Mouse (Mus musculus) right cerebral cortex, postnatal 10 days (tissue): ENCODE results near the gene Polr2e.

Experiments
- DNase-seq, 2 experiments: peaks; one replicate each; pipeline ENCODE4 v3.0.0; 2021; ENCODE audit warnings: low spot score in 2 of 2

Gene Polr2e

DNA sequence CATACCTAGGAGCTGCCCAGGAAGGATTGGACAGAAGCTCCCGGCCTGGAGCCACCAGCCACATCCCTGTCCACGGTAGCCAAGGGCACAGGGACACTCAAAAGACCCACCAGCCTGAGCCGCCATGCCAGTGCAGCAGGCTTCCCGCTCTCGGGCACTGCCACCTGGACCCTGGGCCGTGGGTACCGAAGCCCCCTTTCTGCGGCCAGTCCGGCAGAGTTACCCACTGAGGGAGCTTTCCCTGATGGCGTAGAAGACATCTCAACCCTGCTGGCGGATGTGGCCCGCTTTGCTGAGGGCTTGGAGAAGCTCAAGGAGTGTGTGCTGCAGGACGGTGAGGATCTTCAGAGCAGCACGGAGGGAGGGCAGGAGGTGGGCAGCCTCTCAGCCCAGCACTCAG lies 21.8 kb downstream of the Polr2e start:
- no peak for DNase-seq

DNA sequence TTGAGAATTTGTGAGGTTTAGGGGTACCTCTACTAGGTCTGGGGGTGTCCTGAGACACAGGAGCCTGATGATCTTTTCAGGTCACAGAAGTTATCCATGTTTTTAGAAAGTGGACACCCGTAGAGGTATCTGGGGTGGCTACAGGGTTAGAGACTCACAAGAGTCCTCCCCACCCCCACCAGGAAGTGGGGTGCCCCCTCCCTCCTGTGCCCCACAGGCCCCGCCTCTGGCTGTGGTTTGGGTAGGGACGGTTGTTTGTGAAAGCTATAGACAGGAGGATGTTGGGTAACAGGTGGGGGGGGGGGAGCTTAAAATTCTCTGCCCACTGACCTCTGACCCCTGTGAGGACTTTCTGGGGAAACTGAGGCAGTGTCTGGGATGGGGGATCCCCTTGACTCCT lies 22.2 kb downstream of the Polr2e start:
- DNase-seq: no peak

DNA sequence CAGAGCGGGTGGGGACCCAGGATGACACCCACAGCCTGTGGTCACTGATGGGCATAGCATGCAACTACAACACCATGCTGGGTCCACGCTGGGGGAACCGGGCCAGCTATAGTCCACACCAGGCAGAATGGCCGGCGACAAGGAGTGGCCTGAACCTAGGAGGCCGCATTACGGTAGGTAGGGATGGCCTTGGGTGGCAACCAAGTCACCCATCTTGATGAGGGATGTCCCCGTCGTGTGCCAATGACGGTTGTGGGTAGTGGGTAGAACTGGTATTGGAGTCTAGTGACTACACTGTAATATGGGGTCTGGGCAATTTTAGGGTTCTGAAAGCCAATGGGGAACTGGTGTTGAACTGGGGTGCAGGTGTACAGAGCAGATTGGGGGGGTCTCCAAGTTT lies 22.7 kb downstream of the Polr2e start:
- DNase-seq: no peak

DNA sequence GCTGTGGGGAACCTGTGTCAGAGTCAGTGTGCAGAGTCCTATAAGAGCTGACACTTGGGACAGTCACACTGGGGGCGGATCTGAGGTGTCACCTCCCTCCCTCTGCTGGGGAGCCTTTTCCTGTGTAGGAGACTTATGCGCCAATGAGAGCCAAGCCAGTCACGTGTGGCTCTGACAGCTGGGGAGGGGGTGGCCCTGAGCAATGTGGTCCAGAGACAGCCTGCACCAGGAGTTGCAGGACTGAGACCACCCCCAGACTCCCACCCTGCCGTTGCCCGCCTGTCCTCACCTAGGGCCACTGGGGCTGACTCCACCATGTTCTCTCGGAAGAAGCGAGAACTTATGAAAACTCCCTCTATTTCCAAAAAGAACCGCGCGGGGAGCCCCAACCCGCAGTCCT lies 23.1 kb downstream of the Polr2e start, which contains the start of gene Arhgap45:
Gene Arhgap45 (plus strand): TSS at position 143 of the 400 bp plus-strand sequence.
- peak in 1 of 2 experiments; percentile 64 for DNase-seq

DNA sequence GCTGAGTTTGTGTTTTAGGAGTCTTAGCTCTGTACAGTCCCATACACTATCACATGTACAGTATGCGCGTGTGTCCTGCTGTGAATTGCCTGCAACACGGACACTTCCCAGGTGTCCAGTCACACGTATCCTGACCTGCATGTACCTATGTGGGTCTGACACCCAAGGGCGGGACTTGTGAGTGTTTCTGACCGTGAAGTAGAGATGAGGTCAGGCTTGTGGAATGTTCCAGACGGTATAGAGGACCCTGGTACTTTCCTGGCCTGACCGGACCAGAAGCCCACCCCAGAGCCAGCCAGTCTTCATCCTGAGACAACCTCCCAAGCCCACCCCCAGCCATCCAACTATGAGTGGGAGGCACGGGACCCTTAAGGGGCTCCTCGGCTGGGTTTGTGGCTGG lies 24.0 kb downstream of the Polr2e start:
- no peak for DNase-seq

DNA sequence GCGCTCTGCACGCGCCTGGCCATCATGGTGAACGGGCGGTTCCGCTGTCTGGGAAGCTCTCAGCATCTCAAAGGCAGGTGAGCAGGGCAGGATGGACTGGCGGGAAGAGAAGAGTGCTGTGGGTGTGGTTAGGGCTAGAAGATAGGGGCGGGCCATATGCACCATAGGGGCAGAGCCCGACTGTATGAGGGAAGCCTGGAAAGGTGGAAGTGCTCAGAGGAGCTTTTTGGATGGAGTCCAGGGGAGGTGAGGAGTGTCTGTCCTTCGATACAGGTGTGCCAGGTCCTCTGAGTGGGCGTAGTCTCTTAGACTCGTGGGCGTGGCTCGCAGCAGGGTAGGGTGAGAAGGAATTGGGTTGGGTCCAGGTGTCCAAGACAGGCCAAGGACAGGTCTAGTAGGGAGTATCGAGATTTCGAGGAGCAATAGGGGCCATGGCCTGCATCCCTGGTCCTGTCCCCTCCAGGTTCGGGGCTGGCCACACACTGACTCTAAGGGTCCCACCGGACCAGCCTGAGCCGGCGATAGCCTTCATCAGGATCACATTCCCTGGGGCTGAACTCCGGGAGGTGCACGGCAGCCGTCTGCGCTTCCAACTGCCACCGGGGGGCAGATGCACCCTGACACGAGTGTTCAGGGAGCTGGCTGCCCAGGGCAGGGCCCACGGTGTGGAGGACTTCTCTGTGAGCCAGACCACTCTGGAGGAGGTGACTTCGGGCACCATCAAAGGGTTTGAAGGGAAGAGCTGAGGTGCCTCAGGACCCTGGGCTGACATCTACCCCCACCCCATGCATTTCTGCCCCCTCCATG lies 24.9 kb downstream of the Polr2e start:
- DNase-seq: no peak

DNA sequence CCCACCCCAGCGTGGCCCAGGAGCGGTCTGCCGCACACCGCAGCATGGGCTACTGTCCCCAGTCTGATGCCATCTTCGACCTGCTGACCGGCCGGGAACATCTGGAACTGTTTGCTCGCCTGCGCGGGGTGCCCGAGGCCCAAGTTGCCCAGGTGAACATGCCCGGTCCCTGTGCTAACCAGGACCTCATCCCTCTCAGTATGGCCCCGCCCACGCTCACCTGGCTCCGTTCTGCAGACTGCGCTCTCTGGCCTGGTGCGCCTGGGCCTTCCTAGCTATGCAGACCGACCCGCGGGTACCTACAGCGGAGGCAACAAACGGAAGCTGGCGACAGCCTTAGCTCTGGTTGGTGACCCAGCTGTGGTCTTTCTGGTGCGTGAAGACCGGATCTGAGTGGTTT lies 26.0 kb downstream of the Polr2e start:
- no peak for DNase-seq

DNA sequence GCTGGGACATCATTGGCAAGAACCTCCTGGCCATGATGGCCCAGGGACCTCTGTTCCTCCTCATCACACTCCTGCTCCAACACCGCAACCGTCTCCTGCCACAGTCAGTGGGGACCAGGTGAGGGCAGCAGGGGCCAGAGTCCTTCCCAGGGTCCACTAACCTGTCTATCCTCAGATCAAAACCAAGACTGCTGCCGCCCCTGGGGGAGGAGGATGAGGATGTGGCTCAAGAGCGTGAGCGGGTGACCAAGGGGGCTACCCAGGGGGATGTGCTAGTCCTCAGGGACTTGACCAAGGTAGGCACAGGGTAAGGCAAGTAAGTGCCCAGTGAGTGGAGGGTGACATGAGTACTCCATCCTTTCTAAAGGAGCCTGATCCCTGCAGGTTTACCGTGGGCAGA lies 27.9 kb downstream of the Polr2e start:
- DNase-seq: no peak

DNA sequence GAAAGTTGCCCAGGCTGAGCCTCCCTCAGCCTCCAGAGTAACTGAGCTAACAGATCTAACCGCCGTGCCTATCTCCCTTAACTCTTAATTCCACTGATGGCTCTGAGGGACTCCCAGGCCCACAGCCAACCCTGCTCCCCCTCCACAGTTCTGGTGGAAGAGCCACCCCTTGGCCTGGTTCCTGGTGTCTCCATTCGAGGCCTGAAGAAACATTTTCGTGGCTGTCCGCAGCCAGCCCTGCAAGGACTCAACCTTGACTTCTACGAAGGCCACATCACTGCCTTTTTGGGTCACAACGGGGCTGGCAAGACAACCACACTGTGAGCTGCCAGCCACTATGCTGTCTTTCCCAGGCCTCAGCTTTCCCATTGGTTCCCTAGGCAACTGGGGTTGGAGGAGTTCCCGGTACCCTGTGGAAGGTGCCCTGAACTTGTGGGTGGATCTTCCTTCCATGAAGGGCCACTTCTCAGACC lies 35.3 kb downstream of the Polr2e start:
- no peak for DNase-seq

DNA sequence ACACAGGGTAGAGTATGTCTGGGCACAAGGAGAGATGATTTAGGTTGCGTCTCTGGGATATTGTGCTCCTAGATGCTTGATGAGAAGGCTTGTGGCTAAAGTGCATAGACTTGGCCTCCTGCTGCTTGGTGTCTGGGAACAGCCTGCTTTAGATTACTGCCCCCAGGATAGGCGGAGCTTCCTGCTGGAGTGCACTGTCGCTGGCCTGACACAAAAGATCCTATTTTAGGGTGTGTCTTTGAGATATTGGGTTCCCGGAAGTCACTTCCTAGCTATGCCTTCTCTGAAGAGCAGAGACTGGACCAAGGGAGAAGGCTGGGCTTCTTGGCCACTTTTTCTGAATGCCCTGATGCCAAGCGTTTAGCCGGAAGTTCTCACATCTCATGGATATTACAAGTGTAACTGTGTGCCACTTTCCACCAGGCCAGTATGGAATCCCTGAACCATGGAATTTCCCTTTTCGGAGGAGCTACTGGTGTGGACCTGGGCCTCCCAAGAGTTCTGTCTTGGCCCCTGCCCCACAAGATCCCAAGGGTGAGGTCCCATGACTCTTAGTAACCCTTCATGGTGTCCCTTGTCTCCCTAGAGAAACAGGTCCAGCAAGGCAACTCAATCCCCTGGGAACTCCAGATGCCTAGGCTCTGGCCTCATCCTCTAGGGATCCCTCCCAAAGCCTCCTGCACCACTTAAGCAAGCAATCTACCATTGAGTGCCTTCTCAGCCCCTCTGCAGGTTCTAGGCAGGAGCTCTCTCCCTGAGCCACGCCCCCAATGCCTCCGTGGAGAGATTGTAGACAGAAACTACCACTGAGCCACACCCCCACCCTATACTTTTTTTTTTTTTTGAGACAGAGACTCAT lies 36.0 kb downstream of the Polr2e start:
- DNase-seq: no peak

DNA sequence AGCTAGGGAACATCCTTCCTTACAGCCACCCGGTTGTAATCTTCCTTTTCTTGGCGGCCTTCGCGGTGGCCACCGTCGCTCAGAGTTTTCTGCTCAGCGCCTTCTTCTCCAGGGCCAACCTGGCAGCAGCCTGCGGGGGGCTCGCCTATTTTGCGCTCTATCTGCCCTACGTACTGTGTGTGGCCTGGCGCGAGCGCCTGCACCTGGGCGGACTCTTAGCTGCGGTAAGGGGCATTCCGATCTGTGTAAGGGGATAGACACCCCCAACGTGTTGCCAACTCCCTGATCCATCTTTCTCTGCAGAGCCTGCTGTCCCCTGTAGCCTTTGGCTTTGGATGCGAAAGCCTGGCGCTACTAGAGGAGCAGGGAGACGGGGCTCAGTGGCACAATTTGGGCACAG lies 36.8 kb downstream of the Polr2e start:
- DNase-seq: no peak

DNA sequence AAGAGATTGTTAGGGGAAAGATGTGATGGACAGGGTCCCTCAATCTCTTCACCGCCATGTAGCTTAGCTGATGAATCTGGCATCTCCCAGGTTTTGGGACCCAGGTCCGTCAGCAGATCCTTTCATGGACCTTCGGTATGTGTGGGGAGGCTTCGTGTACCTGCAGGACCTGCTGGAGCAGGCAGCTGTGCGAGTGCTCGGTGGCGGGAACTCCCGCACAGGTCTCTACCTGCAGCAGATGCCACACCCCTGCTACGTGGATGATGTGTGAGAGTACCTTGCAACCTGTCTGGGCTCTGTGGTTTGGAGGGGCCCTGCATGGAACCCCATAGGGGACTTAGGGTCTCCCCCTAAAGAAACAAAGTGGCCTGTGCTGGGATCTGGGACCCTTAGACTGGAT lies 37.6 kb downstream of the Polr2e start:
- no peak for DNase-seq

DNA sequence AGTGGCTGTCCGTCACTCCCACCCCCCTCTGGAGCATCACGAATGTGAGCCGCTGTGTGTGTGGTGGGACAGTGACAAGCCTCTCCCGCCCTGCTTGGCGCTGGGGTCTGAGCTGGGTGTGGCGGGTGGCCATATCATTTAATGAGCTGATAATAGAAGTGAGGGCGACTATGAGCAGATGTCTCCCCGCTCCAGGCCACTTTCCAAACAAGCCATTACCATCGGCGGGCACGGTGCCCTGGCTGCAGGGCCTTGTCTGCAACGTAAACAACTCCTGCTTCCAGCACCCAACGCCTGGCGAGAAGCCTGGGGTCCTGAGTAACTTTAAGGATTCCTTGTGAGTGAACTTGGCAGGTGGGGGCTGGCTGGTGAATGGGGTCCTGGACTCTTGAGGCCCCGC lies 41.8 kb downstream of the Polr2e start:
- DNase-seq: peak in 1 of 2 experiments; percentile 59

DNA sequence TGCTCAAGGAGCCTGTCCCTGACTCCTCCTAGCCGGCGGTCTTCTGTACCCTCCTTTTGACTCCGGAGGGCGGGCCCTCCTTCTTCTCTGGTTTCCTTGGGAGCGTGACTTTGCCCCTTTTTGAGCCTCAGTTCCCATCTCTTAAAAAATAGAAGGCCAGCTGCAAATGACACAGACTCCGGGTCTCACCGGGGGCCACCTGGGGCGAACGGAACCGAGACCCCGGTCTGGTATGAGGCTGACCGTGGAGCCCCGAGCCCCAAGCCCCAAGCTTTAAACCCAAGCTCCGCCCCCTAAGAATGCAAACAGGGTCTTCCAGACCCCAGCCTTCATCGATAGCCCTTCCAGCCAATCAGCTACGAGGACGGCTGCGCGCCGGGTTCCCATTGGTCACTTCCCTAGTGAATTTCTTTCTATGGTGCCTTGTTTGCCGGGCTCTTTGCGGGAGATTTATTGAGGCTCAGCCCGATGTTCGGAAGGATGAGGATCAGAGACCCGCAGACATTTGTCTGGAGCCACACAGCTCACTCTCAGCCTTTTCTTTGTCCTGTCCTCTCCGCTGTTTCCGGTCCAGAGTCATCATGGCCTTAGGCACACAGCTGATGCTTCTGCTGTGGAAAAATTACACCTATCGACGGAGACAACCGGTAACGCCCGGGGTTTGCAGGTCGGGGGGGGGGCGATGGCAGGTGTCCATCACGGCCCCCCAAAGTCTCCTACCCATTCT lies 42.4 kb downstream of the Polr2e start:
- peak; percentile 91 for DNase-seq

DNA sequence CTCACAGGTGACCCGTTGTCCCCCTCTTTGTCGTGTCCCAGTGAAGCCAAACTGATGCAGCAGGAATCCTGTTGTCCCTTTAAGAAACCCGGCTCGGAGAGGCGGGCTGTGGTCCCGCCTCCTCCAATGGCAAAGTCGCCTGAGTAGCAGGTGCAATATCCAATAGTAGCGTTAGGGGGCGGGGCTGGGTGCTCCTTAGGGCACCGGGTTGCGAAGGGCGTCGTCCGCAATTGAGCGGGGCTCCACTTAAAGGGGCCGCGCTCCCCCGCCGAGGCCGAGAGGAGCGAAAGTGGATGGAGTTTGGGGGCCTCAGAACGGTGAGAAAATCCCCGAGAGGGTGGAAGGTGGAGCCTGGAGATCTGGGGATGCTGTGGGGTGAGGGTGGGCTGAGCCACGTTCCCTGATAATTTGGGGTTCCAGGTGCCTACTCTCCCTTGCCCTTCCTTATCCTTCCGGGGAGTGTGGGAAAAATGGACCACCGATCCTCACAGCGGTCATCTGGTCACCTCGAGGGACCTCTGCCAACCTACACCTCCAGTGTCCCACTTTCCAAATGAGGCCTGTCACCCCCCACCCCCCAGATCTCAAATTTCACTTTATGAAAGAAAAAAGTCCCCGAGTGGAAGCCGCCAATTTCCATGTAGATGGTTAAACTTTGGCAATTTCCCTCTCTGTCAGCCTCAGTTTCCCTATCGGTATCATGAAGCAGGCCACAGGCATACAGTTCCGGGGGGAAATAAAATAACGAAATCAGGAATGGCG lies 43.1 kb downstream of the Polr2e start, which contains the start of gene Abca7:
Gene Abca7 (plus strand): TSS at position 223 of the 762 bp plus-strand sequence.
- peak; percentile 95 to 97 for DNase-seq

DNA sequence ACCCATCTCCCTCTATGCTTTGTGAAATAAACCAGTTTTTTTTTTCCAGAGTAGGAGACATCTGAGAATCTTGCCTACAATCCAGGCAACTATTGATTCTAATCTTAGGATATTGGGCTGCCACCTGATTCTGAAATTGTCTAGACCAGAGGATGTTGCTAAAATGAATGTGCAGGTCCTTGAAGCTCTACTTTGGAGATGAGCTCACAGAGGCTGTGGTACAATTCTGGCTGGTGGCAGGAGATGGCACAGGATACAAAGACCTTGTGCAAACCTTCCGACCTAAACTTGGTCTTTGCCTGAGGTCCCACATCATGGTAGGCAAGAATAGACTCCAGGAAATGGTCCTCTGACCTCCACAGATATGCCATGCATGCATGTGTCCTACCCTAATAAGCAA lies 44.0 kb downstream of the Polr2e start:
- DNase-seq: no peak

DNA sequence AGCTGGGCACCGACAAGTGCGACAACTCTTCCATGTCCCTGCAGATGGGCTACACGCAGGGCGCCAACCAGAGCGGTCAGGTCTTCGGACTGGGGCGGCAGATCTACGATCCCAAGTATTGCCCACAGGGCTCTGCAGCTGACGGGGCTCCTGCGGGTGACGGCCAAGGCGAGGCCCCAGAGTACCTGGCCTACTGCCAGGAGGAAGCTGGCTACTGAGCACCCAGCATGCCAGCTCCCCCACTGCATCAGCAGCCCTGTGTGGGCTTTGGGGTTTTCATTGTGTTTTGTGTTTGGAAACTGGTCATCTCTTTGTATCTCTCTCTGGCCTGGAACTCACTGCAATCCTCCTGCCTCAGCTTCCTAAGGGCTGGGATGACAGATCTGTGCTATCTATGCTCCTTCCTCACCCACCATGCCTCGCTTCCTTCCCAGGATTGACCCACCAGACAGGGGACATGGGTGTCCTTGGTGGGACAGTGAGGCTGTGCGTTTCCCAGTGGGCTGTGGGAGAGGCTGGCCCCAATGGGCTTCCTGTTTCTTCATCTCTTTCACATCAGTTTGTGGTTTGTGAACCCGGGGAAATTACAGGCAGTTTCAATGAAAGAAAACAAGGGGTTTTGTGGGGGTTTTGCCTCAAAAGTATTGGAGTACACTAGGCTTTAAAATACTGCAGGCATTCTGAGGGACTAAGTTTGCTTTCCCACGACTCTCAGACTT lies 45.0 kb downstream of the Polr2e start:
- DNase-seq: peak in 1 of 2 experiments; percentile 67

DNA sequence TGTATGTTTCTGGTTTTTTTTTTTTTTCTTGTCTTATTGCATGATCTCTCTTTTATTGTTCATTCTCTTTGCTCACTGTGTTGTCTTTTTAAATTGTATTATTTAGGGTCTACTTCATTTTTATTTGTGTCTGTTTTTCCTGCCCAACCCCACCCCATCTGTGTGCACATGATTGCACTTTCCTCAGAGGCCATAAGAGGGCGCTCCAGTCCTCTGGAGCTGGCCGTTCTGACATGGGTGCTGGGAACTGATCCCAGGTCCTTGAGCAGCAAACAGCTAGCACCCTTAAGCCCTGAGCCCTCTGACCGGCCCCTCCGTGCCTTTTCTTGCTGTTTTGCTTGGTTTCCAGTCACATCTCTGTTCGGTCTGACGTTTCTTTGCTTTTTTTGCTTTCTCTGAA lies 48.0 kb downstream of the Polr2e start:
- no peak for DNase-seq

DNA sequence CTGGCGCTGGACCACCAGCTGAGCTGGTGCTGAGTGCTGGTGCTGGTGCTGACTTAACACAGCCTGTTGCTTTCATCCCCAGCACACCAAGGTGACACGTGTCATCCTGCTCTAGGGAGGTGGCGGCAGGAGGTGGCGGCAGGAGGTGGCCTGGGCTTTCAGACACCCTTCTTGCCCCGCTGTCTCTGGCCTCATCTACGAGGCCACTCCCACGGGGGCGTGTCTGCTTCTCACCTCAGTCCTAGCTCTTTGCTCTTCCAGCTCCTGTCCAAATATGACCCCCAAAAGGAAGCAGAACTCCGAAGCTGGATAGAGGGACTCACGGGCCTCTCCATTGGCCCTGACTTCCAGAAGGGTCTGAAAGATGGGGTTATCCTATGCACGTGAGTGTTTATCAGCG lies 48.5 kb downstream of the Polr2e start:
- DNase-seq: no peak

DNA sequence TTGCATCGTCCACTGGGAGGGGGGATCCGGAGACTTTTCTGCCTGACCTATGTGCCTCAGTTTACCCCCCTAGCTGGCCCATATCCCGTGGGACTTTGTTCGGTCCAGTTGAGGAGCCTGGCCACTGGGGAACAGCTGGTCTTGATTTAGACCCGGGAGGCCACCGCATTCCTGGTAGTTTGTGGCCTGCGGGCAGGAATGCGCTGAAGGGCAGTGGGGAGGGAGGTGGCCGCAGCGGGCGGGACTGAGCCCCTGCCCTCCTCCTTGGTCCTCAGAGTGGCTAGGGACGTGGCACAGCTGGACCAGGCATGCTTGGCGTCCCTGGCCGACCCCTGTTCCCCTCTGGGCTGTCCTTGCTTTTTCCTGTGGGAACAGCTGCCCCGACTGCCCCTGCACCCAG lies 49.7 kb downstream of the Polr2e start:
- no peak for DNase-seq
